Mouse (Mus musculus): ENCODE data around the gene Glce.

GRCm38 (mm10) chr9:62081542-62081941 is 40.9 kb downstream of the Glce start:
- TF ChIP-seq CTCF (IDR thresholded peaks at IDR 0.05; ENCODE audit: low read depth) (no peak), EP300 (IDR thresholded peaks at IDR 0.05; ENCODE audit: low read depth) (no peak)

Data from heart, postnatal 0 days (tissue).